Mouse (Mus musculus) limb, embryonic 11.5 days (tissue): ENCODE data around the gene Gabarap. TPM values are rescaled to one million over a fixed set of nuclear protein-coding genes. Genes with fewer than 3 reads are reported as not detected.

ENCODE experiments used
- ATAC-seq: fragments of 200-750 bp; cut with Nextera tagmentation; 2 replicates; pipeline ENCODE4 v1.8.0; 2017; ENCODE audit warnings: low read depth; ENCODE audit not compliant: insufficient number of reproducible peaks, low FRiP score, low TSS enrichment
- DNase-seq: peaks from one replicate; pipeline ENCODE4 v3.0.0-alpha.2; 2015; ENCODE audit warnings: low spot score
- H3K27ac ChIP-seq: fragments of 300-500 bp; sonication (generic); replicated peaks from 2 replicates; pipeline ENCODE4 v1.5.1; 2014; ENCODE audit warnings: low read depth, mild to moderate bottlenecking, low read length
- H3K27me3 ChIP-seq: fragments of 300-500 bp; sonication (generic); 2 replicates; pipeline ENCODE4 v1.6.1; 2014; ENCODE audit warnings: mild to moderate bottlenecking, low read length, mixed read lengths; ENCODE audit not compliant: control insufficient read depth, insufficient read depth
- H3K36me3 ChIP-seq: fragments of 300-500 bp; sonication (generic); 2 replicates; pipeline ENCODE4 v1.6.1; 2014; ENCODE audit warnings: mild to moderate bottlenecking, low read length, moderate library complexity, mixed read lengths; ENCODE audit not compliant: control insufficient read depth, insufficient read depth
- H3K4me1 ChIP-seq: fragments of 300-500 bp; sonication (generic); 2 replicates; pipeline ENCODE4 v1.6.1; 2014; ENCODE audit warnings: low read length, mixed read lengths; ENCODE audit not compliant: control insufficient read depth, insufficient read depth
- H3K4me2 ChIP-seq: fragments of 300-500 bp; sonication (generic); 2 replicates; pipeline ENCODE4 v1.6.1; 2014; ENCODE audit warnings: low read depth, mild to moderate bottlenecking, moderate library complexity; ENCODE audit not compliant: severe bottlenecking
- H3K4me3 ChIP-seq: fragments of 300-500 bp; sonication (generic); 2 replicates; pipeline ENCODE4 v1.5.1; 2014; ENCODE audit warnings: low read depth, low read length
- H3K9ac ChIP-seq: fragments of 300-500 bp; sonication (generic); 2 replicates; pipeline ENCODE4 v1.6.1; 2014; ENCODE audit warnings: mild to moderate bottlenecking, low read length
- H3K9me3 ChIP-seq: fragments of 300-500 bp; sonication (generic); 2 replicates; pipeline ENCODE4 v1.6.1; 2016; ENCODE audit warnings: low read length; ENCODE audit not compliant: control insufficient read depth
- WGBS: fragments of 180-500 bp; shearing (Covaris S2); extraction: QIAGEN DNeasy Blood & Tissue Kit; methylation state at CpG from one replicate; pipeline ENCODE4 v1.1.7; 2014; 5-methylcytosine and 5-hydroxymethylcytosine counted together
- polyA plus RNA-seq: library from polyadenylated mRNA; unstranded; fragments of >200 nt; fragmentation: Nextera tagmentation; extraction: Ambion mirVana; gene quantifications from 2 replicates; pipeline ENCODE4 v1.2.1, GENCODE M21; 2014

Gene Gabarap
- polyA plus RNA-seq, 1 experiment from 2014 or later, result 432 TPM

GRCm38 (mm10) chr11:70026689-70027088 lies 35.7 kb downstream of the Gabarap start:
- H3K4me1 ChIP-seq, result peaks cover 59% of the 10 kb centered on the region
- peak; percentile 77 for DNase-seq
- peak; percentile 68 for ATAC-seq
- peaks cover 8% of the 10 kb centered on the region for H3K36me3 ChIP-seq
- no peak overlapping the region; the same call in 1 of the 2 replicates for H3K4me3 ChIP-seq
- H3K4me2 ChIP-seq, result peak overlapping the region; percentile 45
- no peaks in the 10 kb centered on the region for H3K27me3 ChIP-seq
- H3K27ac ChIP-seq, result 0 out of 2 replicates have a peak overlapping the region, but pooled peaks have one; percentile 8
- under 1% methylated on average over 14 of the region's 19 CpGs for WGBS
- H3K9ac ChIP-seq, result no peak overlapping the region
- H3K9me3 ChIP-seq, result no peaks in the 10 kb centered on the region

- ATAC-seq (no peak), DNase-seq (no peak)
- no peaks in the 10 kb centered on the region for H3K27me3 ChIP-seq
- H3K4me1 ChIP-seq, result peaks cover 55% of the 10 kb centered on the region
- WGBS, result 30% methylated on average over 9 of the region's 9 CpGs
- H3K36me3 ChIP-seq, result peaks cover 12% of the 10 kb centered on the region
- H3K9me3 ChIP-seq, result no peaks in the 10 kb centered on the region
- no peak overlapping the region for H3K27ac ChIP-seq
- H3K4me3 ChIP-seq, result no peak overlapping the region
- H3K4me2 ChIP-seq, result peak overlapping the region; percentile 45; the same call in 1 of the 2 replicates
- H3K9ac ChIP-seq, result no peak overlapping the region
Observed at GRCm38 (mm10) chr11:70027397-70027796, 36.5 kb downstream of the Gabarap start.

DNA sequence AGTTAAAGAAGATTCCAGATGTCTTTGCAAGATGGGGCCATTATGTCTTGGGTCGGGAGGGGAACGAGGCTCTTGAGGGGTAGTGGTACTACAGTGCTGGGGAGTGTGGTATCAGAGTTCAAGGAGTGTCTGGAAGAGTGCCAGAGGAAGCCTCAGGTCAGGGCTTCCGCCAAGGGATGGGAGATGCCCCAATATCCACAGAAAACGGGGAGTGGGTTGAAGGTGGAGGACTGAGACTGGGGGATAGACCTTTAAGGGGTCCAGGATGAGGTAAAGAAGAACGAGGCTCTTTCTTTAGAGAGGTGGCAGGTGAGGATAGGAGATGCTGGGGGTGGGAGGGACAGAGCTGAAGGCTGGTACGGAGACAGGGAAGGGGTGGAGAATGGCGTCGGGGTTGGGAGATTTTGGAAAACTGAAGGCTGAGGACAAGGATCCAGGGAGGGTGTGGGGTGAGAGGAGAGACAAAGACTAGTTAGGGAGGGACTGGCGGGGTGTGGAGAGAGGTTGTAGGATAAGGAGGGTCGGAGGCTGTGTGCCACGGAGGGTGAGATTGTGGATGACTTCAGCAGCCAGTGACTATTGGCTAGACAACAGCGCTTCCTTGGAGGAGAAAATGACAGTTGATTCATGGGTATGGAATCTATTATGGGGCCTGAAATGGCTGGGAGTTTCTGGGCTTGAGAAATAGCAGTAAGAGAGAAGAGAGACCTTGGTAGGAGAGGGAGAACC lies 37.6 kb downstream of the Gabarap start:
- Histone ChIP-seq H3K27me3 (no peaks in the 10 kb centered on the region), H3K4me3 (peak overlapping the region; percentile 15), H3K9ac (no peak overlapping the region), H3K27ac (peak overlapping the region; percentile 68; the same call in 1 of the 2 replicates), H3K4me2 (peak overlapping the region; percentile 45), H3K36me3 (peaks cover 12% of the 10 kb centered on the region), H3K4me1 (peaks cover 52% of the 10 kb centered on the region), H3K9me3 (no peaks in the 10 kb centered on the region)
- DNase-seq (no peak), ATAC-seq (no peak)
- WGBS, result 30% methylated on average over 12 of the region's 12 CpGs

DNA sequence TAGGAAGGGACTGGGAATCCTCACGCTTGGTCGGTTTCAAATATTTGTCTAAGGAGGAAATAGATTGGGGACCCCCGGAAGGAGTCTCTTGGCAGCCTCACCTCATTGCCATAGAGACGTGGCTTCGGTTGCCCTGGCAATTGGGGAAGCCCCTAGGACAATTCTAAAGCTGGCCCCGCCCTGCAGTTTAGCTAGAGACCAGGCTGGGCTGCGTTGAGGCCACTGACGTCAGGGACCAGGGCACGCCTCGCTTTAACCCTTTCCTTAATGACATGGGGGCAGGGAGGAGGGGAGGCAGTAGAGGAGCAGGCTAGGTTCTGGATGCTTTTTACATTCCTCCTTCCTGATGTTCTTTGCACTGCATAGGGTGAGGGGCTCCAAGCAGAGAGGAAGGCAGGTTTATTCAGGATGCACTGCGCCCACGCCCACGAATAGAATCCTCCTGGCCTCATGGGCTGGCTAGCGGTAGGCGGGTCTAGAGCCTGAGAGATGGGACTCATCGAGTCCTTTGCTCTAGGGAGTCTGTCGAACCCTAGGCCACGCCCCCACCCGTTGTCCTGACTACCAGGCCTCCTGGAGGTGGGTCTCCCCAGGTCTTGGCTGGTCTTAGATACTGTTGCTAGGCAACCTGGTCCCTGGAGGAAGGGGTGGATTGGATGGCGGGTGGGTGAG lies 38.3 kb downstream of the Gabarap start:
- H3K4me2 ChIP-seq, result peak overlapping the region; percentile 45
- under 1% methylated on average over 20 of the region's 20 CpGs for WGBS
- ATAC-seq (peak; percentile 88), DNase-seq (peak; percentile 91)
- H3K4me1 ChIP-seq, result peaks cover 47% of the 10 kb centered on the region
- peak overlapping the region; percentile 15 for H3K4me3 ChIP-seq
- peak overlapping the region; percentile 68 for H3K27ac ChIP-seq
- peaks cover 12% of the 10 kb centered on the region for H3K36me3 ChIP-seq
- no peak overlapping the region; the same call in 1 of the 2 replicates for H3K9ac ChIP-seq
- H3K27me3 ChIP-seq, result no peaks in the 10 kb centered on the region
- H3K9me3 ChIP-seq, result no peaks in the 10 kb centered on the region

DNA sequence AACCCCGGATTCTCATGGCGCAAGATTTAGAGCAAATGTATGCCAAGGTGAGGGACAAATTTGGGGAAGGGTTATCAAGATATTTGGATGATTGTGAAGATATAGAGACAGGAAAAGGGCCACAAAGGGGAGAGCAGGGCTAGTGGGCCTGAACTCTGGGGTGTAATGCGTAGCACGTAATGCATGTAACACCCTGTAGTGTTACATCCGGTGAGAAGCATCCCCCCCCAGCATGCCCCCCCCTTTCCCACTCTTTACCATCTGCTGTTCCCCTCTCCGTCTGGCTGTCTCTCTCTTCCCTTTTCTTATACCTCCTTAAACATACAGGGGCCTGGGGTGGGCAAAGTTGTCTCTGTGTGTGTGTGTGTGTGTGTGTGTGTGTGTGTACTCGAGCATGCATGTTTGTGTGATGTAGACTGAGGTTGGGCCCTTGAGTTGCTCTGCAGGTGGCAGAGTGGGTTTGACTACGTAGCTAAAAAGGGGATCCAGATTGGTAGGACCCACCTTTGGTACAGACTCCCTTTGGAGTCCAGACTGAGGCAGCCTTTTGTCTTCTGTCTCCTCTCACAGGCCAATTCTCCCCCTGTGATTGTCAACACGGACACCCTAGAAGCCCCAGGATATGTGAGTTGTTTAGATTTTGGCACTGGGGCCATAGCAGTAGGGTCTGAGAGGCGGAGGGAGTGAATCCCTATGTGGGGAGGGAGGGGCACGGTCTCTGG lies 39.0 kb downstream of the Gabarap start:
- Histone ChIP-seq H3K27me3 (no peaks in the 10 kb centered on the region), H3K9ac (no peak overlapping the region), H3K4me3 (peak overlapping the region; percentile 15), H3K9me3 (no peaks in the 10 kb centered on the region), H3K4me2 (peak overlapping the region; percentile 45), H3K36me3 (peaks cover 12% of the 10 kb centered on the region), H3K27ac (no peak overlapping the region; the same call in 1 of the 2 replicates), H3K4me1 (peaks cover 47% of the 10 kb centered on the region)
- peak; percentile 11; the same call in 1 of the 2 replicates for ATAC-seq
- 44% methylated on average over 11 of the region's 11 CpGs for WGBS
- no peak for DNase-seq

DNA sequence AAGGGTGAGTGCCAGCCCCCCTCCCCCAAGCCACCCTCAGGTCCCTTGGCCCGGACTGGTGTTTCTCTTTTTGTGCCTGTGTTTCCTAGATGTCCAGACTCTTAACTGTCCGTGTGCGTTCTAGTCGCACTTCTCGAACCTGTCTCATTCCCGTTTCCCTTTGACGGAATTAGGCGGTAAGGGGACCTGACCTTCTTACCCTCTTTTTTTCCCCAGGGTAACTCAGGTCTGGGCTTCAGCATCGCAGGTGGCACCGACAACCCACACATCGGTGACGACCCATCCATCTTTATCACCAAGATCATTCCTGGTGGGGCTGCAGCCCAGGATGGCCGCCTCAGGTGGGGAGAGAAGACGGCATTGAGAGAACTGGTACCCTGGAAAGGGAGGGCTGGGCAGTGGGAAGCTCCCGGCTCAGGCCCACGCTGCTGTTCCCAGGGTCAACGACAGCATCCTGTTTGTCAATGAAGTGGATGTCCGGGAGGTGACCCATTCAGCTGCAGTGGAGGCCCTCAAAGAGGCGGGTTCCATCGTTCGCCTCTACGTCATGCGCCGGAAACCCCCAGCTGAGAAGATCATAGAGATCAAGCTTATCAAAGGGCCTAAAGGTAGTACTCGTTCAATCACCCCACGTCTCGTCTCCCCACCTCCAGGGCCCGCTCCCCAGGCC lies 39.8 kb downstream of the Gabarap start:
- no peak overlapping the region for H3K4me3 ChIP-seq
- WGBS, result 95% methylated on average over 28 of the region's 28 CpGs
- ATAC-seq, result no peak
- no peak overlapping the region for H3K27ac ChIP-seq
- no peaks in the 10 kb centered on the region for H3K27me3 ChIP-seq
- H3K4me2 ChIP-seq, result no peak overlapping the region
- H3K9me3 ChIP-seq, result no peaks in the 10 kb centered on the region
- H3K4me1 ChIP-seq, result peaks cover 43% of the 10 kb centered on the region
- no peak for DNase-seq
- peaks cover 12% of the 10 kb centered on the region for H3K36me3 ChIP-seq
- H3K9ac ChIP-seq, result no peak overlapping the region

DNA sequence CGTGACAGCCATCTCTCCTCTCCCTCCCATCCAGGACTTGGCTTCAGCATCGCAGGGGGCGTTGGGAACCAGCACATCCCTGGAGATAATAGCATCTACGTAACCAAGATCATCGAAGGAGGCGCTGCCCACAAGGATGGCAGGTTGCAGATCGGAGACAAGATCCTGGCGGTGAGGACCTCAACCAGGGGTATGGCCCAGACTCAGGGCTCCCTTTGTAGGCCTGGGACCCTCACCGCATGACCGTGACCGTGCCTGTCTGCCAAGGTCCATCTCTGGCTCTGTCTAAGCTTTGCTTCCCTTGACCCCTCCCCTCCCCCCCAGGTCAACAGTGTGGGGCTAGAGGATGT lies 40.4 kb downstream of the Gabarap start:
- Histone ChIP-seq H3K4me1 (peaks cover 38% of the 10 kb centered on the region), H3K9ac (no peak overlapping the region), H3K4me3 (no peak overlapping the region), H3K27ac (no peak overlapping the region), H3K9me3 (no peaks in the 10 kb centered on the region), H3K27me3 (no peaks in the 10 kb centered on the region), H3K4me2 (no peak overlapping the region), H3K36me3 (peaks cover 12% of the 10 kb centered on the region)
- WGBS, result 97% methylated on average over 11 of the region's 11 CpGs
- DNase-seq (no peak), ATAC-seq (no peak)

DNA sequence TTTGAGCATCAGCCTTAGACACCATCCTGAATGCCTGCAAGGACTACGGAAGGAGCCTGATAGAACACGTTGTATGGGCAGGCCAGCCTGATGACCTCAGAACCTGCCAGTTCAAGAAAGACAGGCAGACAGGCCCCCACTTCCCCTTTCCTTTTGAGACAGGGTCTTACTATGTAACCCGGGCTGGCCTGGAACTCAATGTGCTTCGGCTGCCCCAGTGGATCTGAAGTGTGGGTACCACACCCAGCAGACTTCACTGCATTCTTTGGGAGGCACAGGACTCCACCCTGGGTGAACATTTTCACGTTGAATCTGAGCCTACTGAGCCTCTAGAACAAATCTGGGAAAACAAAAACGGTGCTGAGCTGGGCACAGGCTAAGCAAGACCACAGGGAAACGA lies 47.2 kb downstream of the Gabarap start:
- no peak for ATAC-seq
- no peaks in the 10 kb centered on the region for H3K27me3 ChIP-seq
- H3K4me3 ChIP-seq, result no peak overlapping the region
- H3K4me1 ChIP-seq, result no peaks in the 10 kb centered on the region
- H3K36me3 ChIP-seq, result no peaks in the 10 kb centered on the region; the same call in 1 of the 2 replicates
- WGBS, result 72% methylated on average over 7 of the region's 7 CpGs
- no peak overlapping the region for H3K27ac ChIP-seq
- H3K4me2 ChIP-seq, result no peak overlapping the region
- H3K9ac ChIP-seq, result no peak overlapping the region
- no peaks in the 10 kb centered on the region for H3K9me3 ChIP-seq
- no peak for DNase-seq
